Mouse (Mus musculus) heart, postnatal 0 days (tissue): ENCODE results near the gene Hist1h1t.

Experiments
- CTCF ChIP-seq: IDR thresholded peaks from 2 replicates; pipeline ENCODE4 v1.5.1; 2016; ENCODE audit warnings: antibody characterized with exemption, control low read depth, low read depth
- EP300 ChIP-seq: IDR thresholded peaks from 2 replicates; pipeline ENCODE4 v1.6.1; 2016; ENCODE audit warnings: antibody characterized with exemption, low read depth

GRCm38 (mm10) chr13:23696061-23696474 lies 454 bp downstream of the Hist1h1t start:
- no peak for TF ChIP-seq CTCF
- TF ChIP-seq EP300 = no peak
